Mouse (Mus musculus): ENCODE data around the gene Wrap53.
"Not testable (repeated sequence)": the region's sequence is repeated elsewhere in the genome, so short reads cannot be mapped to it uniquely, and the experiment has no call there.

The Wrap53 gene

GRCm38 (mm10) chr11:69564391-69564790, 15.7 kb downstream of the Wrap53 start:
- DNase-seq (ENCODE audit: low spot score in 2 of 2): no peak

- no peak for DNase-seq (ENCODE audit: low spot score in 2 of 2)
Measured at GRCm38 (mm10) chr11:69563373-69563772, 16.7 kb downstream of the Wrap53 start.

- no peak for DNase-seq (ENCODE audit: low spot score in 2 of 2)
Measured at GRCm38 (mm10) chr11:69560896-69561854, 18.9 kb downstream of the Wrap53 start.

GRCm38 (mm10) chr11:69559851-69560765, 19.9 kb downstream of the Wrap53 start, which contains the start of gene Efnb3:
Efnb3 (minus strand) TSS chr11:69560205.
- DNase-seq (ENCODE audit: low spot score in 2 of 2): peak in 1 of 2 experiments; percentile 24

- DNase-seq (ENCODE audit: low spot score in 2 of 2): no peak
Measured at GRCm38 (mm10) chr11:69559183-69559582, 20.9 kb downstream of the Wrap53 start.

GRCm38 (mm10) chr11:69558756-69559155, 21.3 kb downstream of the Wrap53 start:
- no peak for DNase-seq (ENCODE audit: low spot score in 2 of 2)

- peak; percentile 51 to 52 for DNase-seq (ENCODE audit: low spot score in 2 of 2)
Measured at GRCm38 (mm10) chr11:69557381-69557958, 22.6 kb downstream of the Wrap53 start.

GRCm38 (mm10) chr11:69554539-69555140, 25.4 kb downstream of the Wrap53 start:
- DNase-seq (ENCODE audit: low spot score in 2 of 2): no peak

- DNase-seq (ENCODE audit: low spot score in 2 of 2): no peak
Measured at GRCm38 (mm10) chr11:69553341-69553721, 26.7 kb downstream of the Wrap53 start.

- DNase-seq (ENCODE audit: low spot score in 2 of 2): peak; percentile 46 to 66
Measured at GRCm38 (mm10) chr11:69552622-69553340, 27.3 kb downstream of the Wrap53 start.

GRCm38 (mm10) chr11:69551310-69551709, 28.7 kb downstream of the Wrap53 start:
- DNase-seq (ENCODE audit: low spot score in 2 of 2): no peak

GRCm38 (mm10) chr11:69549060-69549656, 30.9 kb downstream of the Wrap53 start, which contains the start of gene Dnah2:
Dnah2 (minus strand) TSS chr11:69549110.
- DNase-seq (ENCODE audit: low spot score in 2 of 2): no peak

GRCm38 (mm10) chr11:69547071-69547470, 33.0 kb downstream of the Wrap53 start:
- DNase-seq (ENCODE audit: low spot score in 2 of 2): no peak

- peak; percentile 75 to 80 for DNase-seq (ENCODE audit: low spot score in 2 of 2)
Measured at GRCm38 (mm10) chr11:69546423-69547053, 33.5 kb downstream of the Wrap53 start.

GRCm38 (mm10) chr11:69545957-69546356, 34.1 kb downstream of the Wrap53 start:
- no peak for DNase-seq (ENCODE audit: low spot score in 2 of 2)

- no peak for DNase-seq (ENCODE audit: low spot score in 2 of 2)
Measured at GRCm38 (mm10) chr11:69543598-69543997, 36.5 kb downstream of the Wrap53 start.

GRCm38 (mm10) chr11:69541741-69542140, 38.3 kb downstream of the Wrap53 start:
- DNase-seq (ENCODE audit: low spot score in 2 of 2): not testable (repeated sequence)

- DNase-seq (ENCODE audit: low spot score in 2 of 2): no peak
Measured at GRCm38 (mm10) chr11:69540700-69541099, 39.4 kb downstream of the Wrap53 start.

GRCm38 (mm10) chr11:69534990-69535389, 45.1 kb downstream of the Wrap53 start:
- no peak for DNase-seq (ENCODE audit: low spot score in 2 of 2)
